Mouse (Mus musculus) right cerebral cortex, postnatal 4 days (tissue): ENCODE data around the gene Usp1.

ENCODE experiments used
- DNase-seq: peaks from one replicate; pipeline ENCODE4 v3.0.0-alpha.2; 2022

Usp1 gene

GRCm38 (mm10) chr4:98984701-98985100 is 61.1 kb downstream of the Usp1 start:
- DNase-seq = no peak
